Mouse (Mus musculus): ENCODE measurements at regions not wholly inside any gene's neighbourhood (a gene's known extent, or its start where the extent isn't known, plus 50 kb on each side); places are given as distances from the start of the nearest gene placed in this dataset.
"Not testable (repeated sequence)": the region's sequence is repeated elsewhere in the genome, so short reads cannot be mapped to it uniquely, and the experiment has no call there.

DNA sequence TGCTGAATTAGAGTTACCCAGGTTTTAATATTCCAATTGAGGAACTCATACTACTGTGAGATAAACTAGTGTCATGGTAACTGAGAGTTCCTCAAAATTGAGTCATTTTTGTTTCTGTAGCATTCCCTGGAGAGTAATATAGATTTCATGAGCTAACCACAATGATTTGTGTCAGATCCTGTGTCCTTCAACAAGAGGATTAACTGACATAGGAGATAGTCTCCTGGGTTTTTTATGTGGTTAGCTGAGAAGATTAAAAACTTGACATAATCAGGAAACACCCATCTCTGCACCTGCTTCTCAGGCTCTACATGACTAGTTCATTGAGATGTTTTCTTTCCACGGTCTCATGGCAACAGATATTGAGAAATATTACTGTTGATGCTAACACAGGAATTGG, 1001.2 kb downstream of the Adam6a start:
- not testable (repeated sequence) for H3K4me2 ChIP-seq (ENCODE audit: low read depth, low read length); H3K9ac ChIP-seq (ENCODE audit: low read depth, low read length); H3K9me3 ChIP-seq (ENCODE audit: control insufficient read depth, low read length); H3K36me3 ChIP-seq (ENCODE audit: control insufficient read depth, insufficient read depth, low read length); H3K4me3 ChIP-seq (ENCODE audit: low read length); H3K4me1 ChIP-seq (ENCODE audit: control insufficient read depth, insufficient read depth, low read length); H3K27ac ChIP-seq (ENCODE audit: low read length); ATAC-seq; H3K27me3 ChIP-seq (replicated peaks; ENCODE audit: control insufficient read depth, insufficient read depth, low read length)
- 56% methylated on average over 1 of the region's 1 CpGs for WGBS

- H3K9me3 ChIP-seq (ENCODE audit: control insufficient read depth, low read length) = peaks cover 7% of the 10 kb centered on the region; the same call in 1 of the 2 replicates
- no peak overlapping the region for H3K9ac ChIP-seq (ENCODE audit: low read depth, low read length)
- H3K27me3 ChIP-seq (replicated peaks; ENCODE audit: control insufficient read depth, insufficient read depth, low read length) = no peaks in the 10 kb centered on the region
- H3K4me2 ChIP-seq (ENCODE audit: low read depth, low read length) = no peak overlapping the region
- H3K4me3 ChIP-seq (ENCODE audit: low read length) = no peak overlapping the region
- H3K4me1 ChIP-seq (ENCODE audit: control insufficient read depth, insufficient read depth, low read length) = no peaks in the 10 kb centered on the region
- no peak for ATAC-seq
- no peaks in the 10 kb centered on the region for H3K36me3 ChIP-seq (ENCODE audit: control insufficient read depth, insufficient read depth, low read length)
- WGBS = 61% methylated on average over 1 of the region's 1 CpGs
- no peak overlapping the region for H3K27ac ChIP-seq (ENCODE audit: low read length)
Observed at GRCm38 (mm10) chr12:114562440-114562839, 1018.7 kb downstream of the Adam6a start.

DNA sequence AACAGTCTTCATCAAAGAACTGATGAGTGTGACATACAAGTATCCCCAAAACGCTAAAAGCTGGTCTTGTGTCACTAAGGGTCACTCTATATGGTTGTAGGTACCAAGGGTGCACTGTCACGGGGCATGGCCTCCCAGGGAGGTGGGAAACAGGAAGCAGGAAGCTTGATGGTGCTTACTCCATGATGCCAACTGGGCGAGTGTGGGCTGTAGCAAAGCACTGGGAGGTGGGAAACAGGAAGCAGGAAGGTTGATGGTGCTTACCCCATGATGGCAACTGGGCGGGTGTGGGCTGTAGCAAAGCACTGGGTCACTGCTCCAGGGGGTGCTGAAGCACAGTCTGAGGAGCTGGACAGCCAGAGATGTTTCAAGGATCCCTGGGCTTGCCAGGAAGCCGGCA, 1019.3 kb downstream of the Adam6a start:
- no peak for ATAC-seq
- 70% methylated on average over 5 of the region's 5 CpGs for WGBS
- no peaks in the 10 kb centered on the region for H3K27me3 ChIP-seq (replicated peaks; ENCODE audit: control insufficient read depth, insufficient read depth, low read length)
- H3K9ac ChIP-seq (ENCODE audit: low read depth, low read length) = no peak overlapping the region
- H3K9me3 ChIP-seq (ENCODE audit: control insufficient read depth, low read length) = peaks cover 7% of the 10 kb centered on the region; the same call in 1 of the 2 replicates
- H3K4me1 ChIP-seq (ENCODE audit: control insufficient read depth, insufficient read depth, low read length) = no peaks in the 10 kb centered on the region
- no peak overlapping the region for H3K27ac ChIP-seq (ENCODE audit: low read length)
- no peaks in the 10 kb centered on the region for H3K36me3 ChIP-seq (ENCODE audit: control insufficient read depth, insufficient read depth, low read length)
- no peak overlapping the region for H3K4me2 ChIP-seq (ENCODE audit: low read depth, low read length)
- no peak overlapping the region for H3K4me3 ChIP-seq (ENCODE audit: low read length)

DNA sequence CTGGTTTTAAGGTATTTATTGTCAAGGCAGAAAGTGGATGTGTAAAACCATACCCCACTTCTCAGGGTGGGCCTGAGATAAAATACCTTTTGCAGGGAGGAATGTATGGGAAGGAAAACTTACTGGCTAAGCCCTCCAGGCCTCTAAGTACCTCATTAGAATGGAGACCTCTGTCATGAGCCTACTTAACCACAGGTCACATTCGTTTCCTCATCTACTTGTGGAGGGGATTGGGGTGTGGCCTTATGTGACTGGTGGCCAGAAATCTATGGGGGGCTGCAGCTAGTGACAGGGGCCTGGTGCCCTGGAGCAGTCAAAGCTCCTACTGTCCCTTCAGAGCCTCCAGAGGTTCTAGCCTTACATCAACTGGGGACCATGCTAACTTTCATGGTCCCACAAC, 1020.0 kb downstream of the Adam6a start:
- H3K4me3 ChIP-seq (ENCODE audit: low read length) = no peak overlapping the region
- H3K36me3 ChIP-seq (ENCODE audit: control insufficient read depth, insufficient read depth, low read length) = no peaks in the 10 kb centered on the region
- no peak overlapping the region for H3K9ac ChIP-seq (ENCODE audit: low read depth, low read length)
- ATAC-seq = no peak
- H3K4me2 ChIP-seq (ENCODE audit: low read depth, low read length) = no peak overlapping the region
- no peaks in the 10 kb centered on the region for H3K4me1 ChIP-seq (ENCODE audit: control insufficient read depth, insufficient read depth, low read length)
- H3K27ac ChIP-seq (ENCODE audit: low read length) = no peak overlapping the region
- 32% methylated on average over 1 of the region's 1 CpGs for WGBS
- H3K27me3 ChIP-seq (replicated peaks; ENCODE audit: control insufficient read depth, insufficient read depth, low read length) = no peaks in the 10 kb centered on the region
- peaks cover 7% of the 10 kb centered on the region; the same call in 1 of the 2 replicates for H3K9me3 ChIP-seq (ENCODE audit: control insufficient read depth, low read length)

DNA sequence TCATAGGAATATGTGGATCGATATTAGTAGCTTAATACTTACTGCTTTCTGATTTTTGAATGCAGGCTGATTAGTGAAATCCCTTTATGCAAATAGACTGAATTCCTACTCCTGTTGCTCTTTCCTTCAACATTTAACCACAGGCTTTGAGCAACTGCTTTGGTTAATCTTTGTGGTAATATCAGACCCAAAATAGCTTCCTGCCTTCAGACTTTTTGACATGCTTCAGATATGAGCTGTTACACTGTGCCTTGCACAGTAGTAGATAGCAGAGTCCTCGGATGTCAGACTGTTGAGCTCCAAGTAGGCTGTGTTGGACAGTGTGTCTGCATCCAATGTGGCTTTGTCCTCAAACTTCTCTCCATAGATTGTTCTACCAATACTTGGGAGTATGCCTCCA, 1020.6 kb downstream of the Adam6a start:
- H3K4me3 ChIP-seq (ENCODE audit: low read length) = no peak overlapping the region
- no peak overlapping the region for H3K27ac ChIP-seq (ENCODE audit: low read length)
- no peaks in the 10 kb centered on the region for H3K36me3 ChIP-seq (ENCODE audit: control insufficient read depth, insufficient read depth, low read length)
- H3K27me3 ChIP-seq (replicated peaks; ENCODE audit: control insufficient read depth, insufficient read depth, low read length) = no peaks in the 10 kb centered on the region
- H3K9me3 ChIP-seq (ENCODE audit: control insufficient read depth, low read length) = peaks cover 7% of the 10 kb centered on the region
- H3K4me1 ChIP-seq (ENCODE audit: control insufficient read depth, insufficient read depth, low read length) = no peaks in the 10 kb centered on the region
- no peak overlapping the region for H3K4me2 ChIP-seq (ENCODE audit: low read depth, low read length)
- no peak for ATAC-seq
- H3K9ac ChIP-seq (ENCODE audit: low read depth, low read length) = no peak overlapping the region
- 76% methylated on average over 2 of the region's 2 CpGs for WGBS

- 0 out of 2 replicates have a peak, but pooled peaks cover 3% of the 10 kb centered on the region for H3K9me3 ChIP-seq (ENCODE audit: control insufficient read depth, low read length)
- H3K9ac ChIP-seq (ENCODE audit: low read depth, low read length) = no peak overlapping the region
- H3K36me3 ChIP-seq (ENCODE audit: control insufficient read depth, insufficient read depth, low read length) = no peaks in the 10 kb centered on the region
- no peaks in the 10 kb centered on the region for H3K27me3 ChIP-seq (replicated peaks; ENCODE audit: control insufficient read depth, insufficient read depth, low read length)
- no peak overlapping the region for H3K27ac ChIP-seq (ENCODE audit: low read length)
- H3K4me2 ChIP-seq (ENCODE audit: low read depth, low read length) = no peak overlapping the region
- ATAC-seq = no peak
- 70% methylated on average over 1 of the region's 1 CpGs for WGBS
- H3K4me3 ChIP-seq (ENCODE audit: low read length) = no peak overlapping the region
- H3K4me1 ChIP-seq (ENCODE audit: control insufficient read depth, insufficient read depth, low read length) = no peaks in the 10 kb centered on the region
Observed at GRCm38 (mm10) chr12:114583371-114583770, 1039.7 kb downstream of the Adam6a start.

- no peak overlapping the region for H3K27ac ChIP-seq (ENCODE audit: low read length)
- 0 out of 2 replicates have a peak, but pooled peaks cover 3% of the 10 kb centered on the region for H3K9me3 ChIP-seq (ENCODE audit: control insufficient read depth, low read length)
- 75% methylated on average over 2 of the region's 2 CpGs for WGBS
Observed at GRCm38 (mm10) chr12:114587227-114587626, 1043.5 kb downstream of the Adam6a start.

GRCm38 (mm10) chr12:114597672-114598071, 1054.0 kb downstream of the Adam6a start:
- WGBS = 69% methylated on average over 1 of the region's 1 CpGs
- no peak for ATAC-seq
- H3K4me3 ChIP-seq (ENCODE audit: low read length) = no peak overlapping the region
- no peaks in the 10 kb centered on the region for H3K36me3 ChIP-seq (ENCODE audit: control insufficient read depth, insufficient read depth, low read length)
- H3K4me2 ChIP-seq (ENCODE audit: low read depth, low read length) = no peak overlapping the region
- no peaks in the 10 kb centered on the region for H3K4me1 ChIP-seq (ENCODE audit: control insufficient read depth, insufficient read depth, low read length)
- no peak overlapping the region for H3K9ac ChIP-seq (ENCODE audit: low read depth, low read length)
- H3K9me3 ChIP-seq (ENCODE audit: control insufficient read depth, low read length) = peaks cover 7% of the 10 kb centered on the region; the same call in 1 of the 2 replicates
- H3K27ac ChIP-seq (ENCODE audit: low read length) = no peak overlapping the region
- H3K27me3 ChIP-seq (replicated peaks; ENCODE audit: control insufficient read depth, insufficient read depth, low read length) = no peaks in the 10 kb centered on the region

More at GRCm38 (mm10) chr12:114587227-114587626, 1043.5 kb downstream of the Adam6a start:
- no peak overlapping the region for H3K9ac ChIP-seq (ENCODE audit: low read depth, low read length)
- H3K4me1 ChIP-seq (ENCODE audit: control insufficient read depth, insufficient read depth, low read length) = no peaks in the 10 kb centered on the region
- no peak overlapping the region for H3K4me2 ChIP-seq (ENCODE audit: low read depth, low read length)
- H3K4me3 ChIP-seq (ENCODE audit: low read length) = no peak overlapping the region
- no peak for ATAC-seq
- no peaks in the 10 kb centered on the region for H3K36me3 ChIP-seq (ENCODE audit: control insufficient read depth, insufficient read depth, low read length)
- H3K27me3 ChIP-seq (replicated peaks; ENCODE audit: control insufficient read depth, insufficient read depth, low read length) = no peaks in the 10 kb centered on the region

GRCm38 (mm10) chr12:114609171-114609570, 1065.5 kb downstream of the Adam6a start:
- Histone ChIP-seq H3K9me3 (ENCODE audit: control insufficient read depth, low read length) (no peaks in the 10 kb centered on the region), H3K9ac (ENCODE audit: low read depth, low read length) (no peak overlapping the region)

DNA sequence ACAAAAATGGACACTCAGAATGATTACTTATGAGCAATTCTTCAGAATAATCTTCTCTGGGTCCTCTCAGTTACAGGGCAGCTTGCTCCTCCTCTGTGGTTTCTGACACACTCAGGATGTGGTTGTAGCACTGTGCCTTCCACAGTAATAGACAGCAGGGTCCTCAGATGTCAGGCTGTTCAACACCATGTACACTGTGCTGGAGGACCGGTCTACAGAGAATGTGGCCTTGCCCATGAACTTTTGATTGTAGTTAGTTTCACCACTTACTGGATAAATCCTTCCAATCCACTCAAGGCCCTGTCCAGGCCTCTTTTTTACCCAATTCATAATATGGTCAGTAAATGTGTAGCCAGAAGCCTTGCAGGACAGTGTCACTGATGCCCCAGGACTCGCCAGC, 1068.4 kb downstream of the Adam6a start:
- no peak overlapping the region for H3K4me3 ChIP-seq (ENCODE audit: low read length)
- H3K4me2 ChIP-seq (ENCODE audit: low read depth, low read length) = no peak overlapping the region
- H3K9me3 ChIP-seq (ENCODE audit: control insufficient read depth, low read length) = no peaks in the 10 kb centered on the region
- no peaks in the 10 kb centered on the region for H3K4me1 ChIP-seq (ENCODE audit: control insufficient read depth, insufficient read depth, low read length)
- H3K9ac ChIP-seq (ENCODE audit: low read depth, low read length) = no peak overlapping the region
- no peaks in the 10 kb centered on the region for H3K27me3 ChIP-seq (replicated peaks; ENCODE audit: control insufficient read depth, insufficient read depth, low read length)
- no peak for ATAC-seq
- H3K36me3 ChIP-seq (ENCODE audit: control insufficient read depth, insufficient read depth, low read length) = no peaks in the 10 kb centered on the region
- no peak overlapping the region for H3K27ac ChIP-seq (ENCODE audit: low read length)
- 65% methylated on average over 2 of the region's 2 CpGs for WGBS

More at GRCm38 (mm10) chr12:114609171-114609570, 1065.5 kb downstream of the Adam6a start:
- no peak for ATAC-seq
- Histone ChIP-seq H3K27ac (ENCODE audit: low read length) (no peak overlapping the region), H3K4me1 (ENCODE audit: control insufficient read depth, insufficient read depth, low read length) (no peaks in the 10 kb centered on the region), H3K27me3 (replicated peaks; ENCODE audit: control insufficient read depth, insufficient read depth, low read length) (no peaks in the 10 kb centered on the region), H3K36me3 (ENCODE audit: control insufficient read depth, insufficient read depth, low read length) (no peaks in the 10 kb centered on the region), H3K4me3 (ENCODE audit: low read length) (no peak overlapping the region), H3K4me2 (ENCODE audit: low read depth, low read length) (no peak overlapping the region)

Measured in intestine, embryonic 16.5 days (tissue).